Mouse (Mus musculus): ENCODE measurements at regions not wholly inside any gene's neighbourhood (a gene's known extent, or its start where the extent isn't known, plus 50 kb on each side); places are given as distances from the start of the nearest gene placed in this dataset.

DNA sequence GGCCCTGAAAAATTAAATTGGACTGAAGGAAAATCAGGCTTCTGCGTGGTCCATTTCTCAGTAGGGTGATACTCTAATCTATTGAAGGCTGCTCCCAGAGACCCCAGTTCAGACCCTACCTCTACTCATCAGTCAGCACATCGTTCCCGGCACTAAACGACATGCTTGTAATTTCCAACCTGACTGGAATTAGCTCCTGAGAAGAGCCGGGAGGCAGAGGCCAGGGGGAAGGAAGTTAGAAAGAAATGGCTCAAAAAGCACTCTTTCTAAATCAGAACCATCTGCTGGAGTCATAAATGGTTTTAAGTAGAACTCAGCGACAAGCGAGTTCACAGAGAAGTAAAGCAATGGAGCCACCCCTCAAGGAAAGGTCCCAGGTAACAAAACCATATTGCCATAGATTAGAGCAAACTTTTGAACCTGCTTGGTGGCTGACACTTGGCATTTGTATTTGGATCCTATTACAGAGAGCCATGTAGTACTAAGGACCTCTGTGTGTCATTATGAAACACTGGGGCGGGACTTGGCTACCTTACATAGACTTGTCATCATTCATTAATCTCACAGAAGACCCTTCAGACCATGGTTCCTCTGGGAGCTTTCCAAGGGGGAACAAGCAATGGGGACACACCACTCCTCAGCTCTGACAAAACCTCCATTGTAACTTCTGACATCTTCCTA, 189.3 kb upstream of the BC052040 start:
- DNase-seq (ENCODE audit: extremely low spot score in 1 of 2, low spot score in 1 of 2), result no peak

DNA sequence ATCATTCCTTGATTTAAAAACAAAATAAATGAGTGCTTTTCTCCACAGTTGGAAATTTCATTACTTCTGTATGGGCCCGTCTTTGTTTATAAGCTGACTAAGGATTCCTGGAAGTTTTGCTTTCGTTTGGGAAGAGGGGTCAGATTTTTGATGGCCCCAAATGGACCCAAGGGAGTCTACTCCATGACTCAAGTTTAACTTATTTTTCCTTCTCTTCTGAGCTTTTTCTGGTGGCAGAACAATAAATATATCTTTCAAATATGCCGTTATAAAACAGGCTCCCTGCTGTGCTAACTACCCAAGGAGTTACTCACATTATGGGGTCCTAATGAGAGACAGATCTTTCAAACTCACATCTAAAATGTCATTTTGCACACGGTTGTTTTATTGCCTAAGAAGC, 187.4 kb upstream of the BC052040 start:
- DNase-seq (ENCODE audit: extremely low spot score in 1 of 2, low spot score in 1 of 2), result no peak

DNA sequence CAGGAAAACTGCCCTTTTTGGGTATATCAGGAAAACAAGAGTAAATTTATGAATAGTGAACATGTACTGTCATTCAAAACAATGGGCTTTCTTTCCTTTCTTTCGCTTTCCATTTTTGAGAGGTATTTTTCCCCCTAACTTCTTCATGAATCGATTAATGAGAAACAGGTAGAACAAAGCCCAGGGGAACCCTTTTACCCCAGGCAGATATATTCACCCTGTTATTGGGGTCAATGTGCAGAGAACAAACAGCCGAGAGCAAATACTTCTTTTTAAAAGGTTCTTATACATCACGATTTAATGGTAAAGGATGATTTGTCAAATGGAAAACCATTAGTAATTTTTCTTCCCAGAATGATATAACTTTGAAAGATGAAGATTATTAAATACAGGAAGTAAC, 183.0 kb upstream of the BC052040 start:
- no peak for DNase-seq (ENCODE audit: extremely low spot score in 1 of 2, low spot score in 1 of 2)

DNA sequence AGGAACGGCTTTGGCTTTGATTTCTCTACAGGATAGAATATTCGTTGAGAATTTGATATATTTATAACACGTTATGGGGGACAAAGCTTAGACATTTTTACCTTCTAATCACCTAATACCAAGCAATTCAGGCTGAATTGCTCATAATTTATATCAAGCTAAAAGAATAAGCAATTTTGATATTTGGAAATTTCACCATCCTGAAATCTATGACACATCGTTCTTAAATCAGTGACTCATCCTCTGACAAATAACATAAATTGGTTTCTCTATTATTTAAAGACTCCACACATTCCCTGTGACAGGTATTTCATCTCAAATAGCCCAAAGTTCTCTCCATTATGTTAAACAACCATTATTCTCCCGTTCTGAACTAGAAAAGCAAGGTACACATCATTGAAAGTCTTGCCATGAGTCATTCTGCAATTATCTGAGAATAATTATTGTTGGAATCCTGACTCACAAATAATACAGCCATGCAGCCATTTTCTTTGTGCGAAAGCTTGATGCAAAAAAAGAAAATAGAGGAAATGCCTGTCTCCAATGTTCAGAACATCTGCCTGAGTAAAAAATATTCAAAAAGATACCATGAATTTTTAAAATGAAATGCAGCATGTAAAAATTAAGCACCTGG, 182.3 kb upstream of the BC052040 start:
- no peak for DNase-seq (ENCODE audit: extremely low spot score in 1 of 2, low spot score in 1 of 2)

DNA sequence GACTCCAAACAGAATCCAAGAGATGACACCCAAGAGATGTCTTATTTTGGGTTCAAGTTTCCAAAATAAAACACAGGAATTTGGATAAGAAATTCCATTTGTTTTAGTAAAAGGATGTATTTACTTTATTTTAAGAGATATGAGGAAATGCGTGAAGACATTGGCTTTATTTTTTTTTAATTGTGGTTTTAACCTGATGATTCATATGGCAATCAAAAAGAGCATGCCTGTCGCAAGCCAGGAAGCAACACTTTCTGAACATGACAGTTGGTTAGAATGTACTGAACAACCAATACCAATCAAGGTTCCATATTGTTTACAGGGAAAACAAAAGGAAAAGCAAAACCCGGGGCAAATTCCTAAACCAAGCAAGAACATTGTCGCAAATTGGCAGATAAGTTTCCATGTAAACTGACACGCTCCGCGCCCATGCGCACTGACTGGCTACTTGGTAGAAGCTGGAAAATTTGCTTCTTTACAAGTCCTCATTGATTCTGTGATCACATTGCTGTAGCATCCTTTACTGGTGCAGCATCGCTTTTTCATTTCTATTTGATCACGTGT, 181.4 kb upstream of the BC052040 start:
- DNase-seq (ENCODE audit: extremely low spot score in 1 of 2, low spot score in 1 of 2), result no peak

DNA sequence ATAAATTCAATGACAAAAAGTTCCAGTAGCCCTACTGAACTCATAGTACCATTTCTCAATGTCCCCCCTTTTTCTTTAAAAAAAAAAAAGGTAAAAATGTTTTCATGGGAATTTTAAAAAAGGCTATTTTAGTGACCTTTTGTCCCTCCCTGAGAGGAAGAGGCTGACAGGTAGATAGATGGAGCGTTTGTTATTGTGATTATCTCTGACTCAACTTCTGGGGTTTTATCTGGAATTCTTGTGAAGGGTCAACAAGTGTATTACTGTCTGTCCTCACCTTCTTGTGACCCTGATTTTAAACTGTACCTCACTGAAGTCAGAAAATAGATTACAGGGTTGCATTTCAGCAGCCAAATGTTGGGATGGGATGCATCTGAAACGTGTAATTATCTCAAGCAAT, 179.3 kb upstream of the BC052040 start:
- DNase-seq (ENCODE audit: extremely low spot score in 1 of 2, low spot score in 1 of 2), result no peak

DNA sequence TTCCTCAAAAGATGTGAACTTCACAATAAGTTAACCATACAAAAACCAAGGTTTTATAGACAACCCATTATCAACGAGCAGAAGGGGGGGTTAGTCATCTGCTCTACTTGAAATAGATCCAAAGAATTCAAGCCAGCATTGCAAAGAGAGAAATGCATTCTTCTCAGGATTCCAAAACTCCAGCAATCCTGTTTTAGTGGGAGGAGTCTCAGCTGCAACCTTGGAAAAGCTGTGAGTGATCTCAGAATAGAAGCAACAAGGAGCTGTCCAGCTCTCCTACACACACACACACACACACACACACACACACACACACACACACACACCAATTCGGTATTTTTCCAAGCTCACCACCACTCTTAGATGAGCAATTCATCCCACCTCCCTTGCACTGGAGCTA, 149.0 kb upstream of the BC052040 start:
- peak; percentile 19 to 45 for DNase-seq (ENCODE audit: extremely low spot score in 1 of 2, low spot score in 1 of 2)

DNA sequence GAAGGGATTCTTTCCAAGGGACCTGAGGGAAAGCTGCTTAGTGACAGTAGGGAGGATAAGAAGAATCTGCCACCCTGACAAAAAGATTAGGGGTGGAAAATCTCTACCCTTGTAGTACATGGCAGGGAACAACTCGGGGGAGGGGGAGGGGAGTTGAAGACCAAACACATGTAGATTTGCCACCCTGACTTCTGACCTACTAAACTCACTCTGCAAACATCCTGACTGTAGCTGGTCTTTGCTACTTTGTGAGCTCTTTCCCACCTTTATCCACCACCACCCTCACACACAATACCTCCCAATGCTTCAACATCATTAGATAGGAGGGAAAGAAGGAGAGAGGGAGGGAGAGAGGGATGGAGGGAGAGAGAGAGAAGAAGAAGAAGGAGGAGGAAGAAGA, 140.4 kb upstream of the BC052040 start:
- DNase-seq (ENCODE audit: extremely low spot score in 1 of 2, low spot score in 1 of 2), result no peak

DNA sequence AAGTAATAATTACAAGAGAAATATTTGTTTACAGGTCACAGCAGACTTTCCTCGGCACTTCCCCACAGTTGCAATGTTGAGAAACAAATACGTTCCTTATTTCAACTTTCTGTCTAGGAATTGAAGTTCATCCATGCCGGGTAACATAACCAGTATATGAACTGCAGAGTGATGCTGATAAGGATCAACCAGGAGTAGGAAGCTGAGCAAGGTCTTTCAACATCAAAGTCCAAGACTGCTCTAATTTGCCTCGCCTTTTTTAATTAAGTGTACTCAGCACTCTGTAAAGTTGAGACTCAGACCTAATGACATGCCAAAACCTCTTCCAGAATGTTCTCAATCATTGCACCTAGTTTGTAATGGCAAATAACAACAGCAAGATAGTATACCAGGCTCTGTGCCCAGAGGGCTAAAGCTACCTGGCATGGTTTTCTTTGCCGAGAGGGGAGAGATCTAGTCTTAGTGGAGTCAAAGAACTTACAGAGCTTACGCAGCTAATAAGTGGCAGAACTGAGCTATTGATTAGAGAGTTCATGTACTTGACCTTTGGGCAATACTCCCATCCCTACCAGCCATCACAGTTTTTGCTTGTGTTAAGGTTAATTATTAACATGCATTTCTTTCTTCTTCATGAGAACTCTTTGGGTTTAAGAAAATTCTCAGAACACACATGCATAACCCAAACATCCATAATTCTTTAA, 131.6 kb upstream of the BC052040 start:
- DNase-seq (ENCODE audit: extremely low spot score in 1 of 2, low spot score in 1 of 2), result no peak

DNA sequence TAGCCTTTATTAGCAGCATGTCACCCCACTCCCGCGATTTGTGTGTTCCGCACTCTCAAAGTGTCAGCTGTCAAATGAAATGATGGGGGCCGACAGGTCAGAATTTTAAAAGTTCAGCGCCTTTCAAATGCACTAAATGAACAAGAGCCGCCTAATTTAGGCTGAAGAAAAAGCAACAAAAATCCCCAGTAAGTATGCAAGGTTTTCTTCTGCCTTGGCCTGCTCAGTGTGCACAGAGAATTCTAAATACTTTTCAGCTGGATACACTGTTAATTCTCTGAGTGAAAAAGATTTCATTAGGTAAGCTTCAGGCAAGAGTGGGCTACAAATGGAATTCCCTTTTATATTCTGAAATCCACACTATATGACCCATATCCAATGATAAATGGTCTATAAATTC, 125.9 kb upstream of the BC052040 start:
- no peak for DNase-seq (ENCODE audit: extremely low spot score in 1 of 2, low spot score in 1 of 2)

DNA sequence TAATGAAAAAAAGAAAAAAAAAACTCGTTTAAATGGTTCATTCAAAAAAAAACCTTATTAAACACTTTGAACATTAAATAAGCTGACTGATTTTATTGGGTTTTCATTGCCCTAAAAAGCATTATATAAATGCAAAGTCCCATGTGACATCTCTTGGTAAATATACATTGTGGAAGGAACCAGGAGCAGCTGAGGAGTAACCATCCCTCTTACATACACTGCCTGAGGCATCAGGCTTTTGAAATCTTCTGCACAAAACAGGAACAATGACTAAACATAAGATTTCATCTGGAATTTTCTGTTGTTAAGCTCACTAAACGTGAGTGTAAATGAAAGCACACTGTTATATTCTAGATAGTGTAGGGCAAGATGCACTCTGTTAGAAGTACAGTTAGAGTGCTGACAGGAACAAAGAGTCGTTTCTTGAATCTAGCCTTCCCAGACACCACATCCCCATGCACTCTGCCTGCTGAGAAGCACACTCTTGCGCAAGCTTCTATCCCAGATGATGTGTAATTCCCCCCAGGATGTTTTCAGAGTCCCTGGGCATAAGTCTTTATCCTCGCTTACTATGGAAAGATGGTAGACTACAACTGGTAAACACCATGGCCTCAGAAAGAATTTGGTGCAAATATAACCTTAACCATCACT, 125.0 kb upstream of the BC052040 start:
- DNase-seq (ENCODE audit: extremely low spot score in 1 of 2, low spot score in 1 of 2), result no peak

DNA sequence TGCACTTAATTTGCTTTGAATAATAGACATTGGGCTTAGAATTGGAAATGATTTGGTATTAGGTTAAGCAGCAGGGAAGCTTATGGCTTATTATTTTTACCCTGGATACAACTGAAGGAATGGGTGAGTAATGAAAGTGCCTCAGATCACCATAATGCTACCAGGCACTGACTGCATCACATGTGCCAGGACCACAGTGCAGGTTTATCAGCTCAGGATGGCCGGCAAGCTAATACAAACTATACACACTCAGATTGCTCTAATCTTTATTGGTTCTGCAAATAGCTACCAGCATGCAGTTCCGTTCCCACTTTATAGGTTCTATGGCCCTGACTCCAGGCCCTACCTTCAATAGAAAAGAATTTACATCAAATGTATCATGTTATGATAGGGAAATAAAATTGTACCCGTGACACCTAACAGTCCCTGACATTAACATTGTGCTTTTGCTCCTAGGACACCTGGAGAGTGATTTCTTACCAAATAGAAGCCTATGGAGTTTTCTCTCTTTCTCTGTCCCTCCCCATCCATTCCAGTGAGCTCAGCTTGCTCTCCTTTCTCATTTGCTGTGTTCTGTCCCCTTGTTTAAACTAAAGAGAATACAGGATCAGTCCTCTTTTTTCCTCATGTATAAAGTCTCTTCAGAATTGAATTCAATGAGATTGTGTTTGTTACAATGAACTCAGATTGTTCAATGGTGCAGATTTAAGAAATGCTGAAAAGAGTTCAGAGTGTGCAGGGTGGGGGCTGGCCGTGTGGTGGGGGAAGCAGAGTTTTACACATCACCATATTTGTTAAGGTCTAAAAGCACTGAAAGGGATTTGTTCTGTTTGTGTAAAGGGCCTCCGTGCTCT, 121.3 kb upstream of the BC052040 start:
- no peak for DNase-seq (ENCODE audit: extremely low spot score in 1 of 2, low spot score in 1 of 2)

DNA sequence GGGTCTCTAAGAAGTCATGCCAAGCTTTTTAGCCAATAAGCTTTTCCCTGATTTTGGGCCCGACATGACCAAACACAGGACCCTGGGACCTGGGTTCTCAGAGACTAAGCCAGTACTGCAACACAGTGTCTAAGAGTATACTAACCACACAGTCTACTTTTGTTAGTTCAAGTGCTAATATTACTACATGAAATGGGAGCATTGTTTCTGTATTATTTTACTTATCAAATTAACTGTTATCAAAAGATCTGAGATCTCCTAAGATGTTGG, 120.7 kb upstream of the BC052040 start:
- no peak for DNase-seq (ENCODE audit: extremely low spot score in 1 of 2, low spot score in 1 of 2)

DNA sequence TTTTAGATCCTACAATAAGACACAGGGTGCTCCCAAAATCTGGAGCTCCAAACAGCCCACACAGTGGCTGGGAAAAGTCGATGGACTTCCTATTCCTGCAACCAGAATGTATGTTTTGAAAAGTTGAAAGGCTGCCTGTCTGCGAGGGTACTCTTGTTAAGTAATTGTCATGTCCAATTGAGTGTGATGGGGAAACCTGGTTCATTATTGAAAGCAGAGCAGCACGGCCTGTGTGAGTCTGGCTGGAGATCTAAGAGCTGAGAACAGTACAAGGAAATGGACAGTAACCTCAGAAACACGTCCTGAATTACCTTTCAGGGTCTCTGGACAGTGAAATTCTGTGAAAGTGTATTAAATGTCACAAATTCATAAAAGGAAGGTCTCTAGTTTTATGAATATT, 115.3 kb upstream of the BC052040 start:
- DNase-seq (ENCODE audit: extremely low spot score in 1 of 2, low spot score in 1 of 2), result no peak

DNA sequence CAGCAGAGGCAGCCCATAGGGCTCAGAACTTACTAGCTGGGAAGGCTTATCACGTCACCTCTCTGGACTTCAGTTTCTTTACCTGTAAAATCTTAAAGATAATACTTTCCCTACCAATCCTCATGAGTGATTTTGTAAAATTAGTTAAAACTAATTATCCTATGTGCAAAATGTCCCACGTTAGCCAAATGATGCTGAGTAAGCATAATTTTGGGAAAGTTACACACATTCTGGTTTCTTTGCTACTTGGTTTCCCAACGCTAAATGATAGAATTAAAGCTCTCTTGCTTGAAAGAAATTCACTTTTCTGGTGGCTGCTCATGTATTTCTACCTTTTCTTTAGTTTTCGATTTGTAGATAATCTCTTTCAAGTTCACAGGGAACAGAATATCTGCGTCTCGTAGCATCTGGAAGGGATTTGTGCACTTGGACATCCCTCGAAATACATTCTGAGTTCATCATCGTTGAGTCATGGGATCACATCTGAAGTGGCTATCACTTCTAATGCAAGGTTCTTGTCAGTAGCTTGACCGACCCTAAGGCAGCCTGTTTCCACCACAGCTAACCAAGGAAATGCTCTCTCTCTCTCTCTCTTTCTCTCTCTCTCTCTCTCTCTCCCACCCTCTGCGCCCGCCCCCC, 114.3 kb upstream of the BC052040 start:
- no peak for DNase-seq (ENCODE audit: extremely low spot score in 1 of 2, low spot score in 1 of 2)

DNA sequence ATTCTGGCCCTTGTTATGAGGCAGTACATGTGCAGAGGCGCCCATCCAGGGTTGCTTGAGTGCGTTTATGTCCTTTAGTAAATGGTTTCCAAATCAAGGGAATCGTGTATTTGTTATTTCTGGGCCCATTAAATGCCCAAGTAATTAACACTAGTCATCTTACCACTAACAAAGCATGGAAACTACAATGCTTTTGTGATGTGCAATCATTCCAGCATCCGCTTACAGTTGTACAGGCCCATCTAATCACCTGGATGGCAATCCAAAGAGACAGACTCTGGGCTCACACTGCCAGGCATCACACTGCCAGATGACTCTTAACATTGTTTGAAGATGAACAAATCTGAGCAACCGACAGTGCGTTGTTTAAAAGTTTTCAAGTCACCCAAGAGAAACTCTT, 113.6 kb upstream of the BC052040 start:
- no peak for DNase-seq (ENCODE audit: extremely low spot score in 1 of 2, low spot score in 1 of 2)

DNA sequence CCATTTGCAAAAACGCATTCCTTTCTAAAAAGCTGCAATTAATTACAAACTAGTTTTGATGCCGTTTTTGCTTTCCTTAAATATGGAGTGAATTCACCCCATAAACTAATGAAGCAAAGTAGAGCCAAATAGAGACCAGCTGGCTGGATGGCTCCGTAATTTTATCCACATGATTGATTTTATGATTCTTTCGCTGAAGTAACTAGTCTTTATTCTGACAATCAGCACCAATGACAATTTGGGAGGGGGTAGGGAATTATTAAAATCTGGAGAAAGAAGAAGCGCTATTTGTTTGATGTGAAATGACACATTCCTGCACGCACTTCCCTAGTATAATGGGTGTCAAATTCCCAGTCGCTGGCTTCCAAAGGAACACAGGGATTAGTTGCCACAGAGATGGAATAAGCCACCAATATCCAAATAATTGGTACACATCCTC, 113.0 kb upstream of the BC052040 start:
- no peak for DNase-seq (ENCODE audit: extremely low spot score in 1 of 2, low spot score in 1 of 2)

DNA sequence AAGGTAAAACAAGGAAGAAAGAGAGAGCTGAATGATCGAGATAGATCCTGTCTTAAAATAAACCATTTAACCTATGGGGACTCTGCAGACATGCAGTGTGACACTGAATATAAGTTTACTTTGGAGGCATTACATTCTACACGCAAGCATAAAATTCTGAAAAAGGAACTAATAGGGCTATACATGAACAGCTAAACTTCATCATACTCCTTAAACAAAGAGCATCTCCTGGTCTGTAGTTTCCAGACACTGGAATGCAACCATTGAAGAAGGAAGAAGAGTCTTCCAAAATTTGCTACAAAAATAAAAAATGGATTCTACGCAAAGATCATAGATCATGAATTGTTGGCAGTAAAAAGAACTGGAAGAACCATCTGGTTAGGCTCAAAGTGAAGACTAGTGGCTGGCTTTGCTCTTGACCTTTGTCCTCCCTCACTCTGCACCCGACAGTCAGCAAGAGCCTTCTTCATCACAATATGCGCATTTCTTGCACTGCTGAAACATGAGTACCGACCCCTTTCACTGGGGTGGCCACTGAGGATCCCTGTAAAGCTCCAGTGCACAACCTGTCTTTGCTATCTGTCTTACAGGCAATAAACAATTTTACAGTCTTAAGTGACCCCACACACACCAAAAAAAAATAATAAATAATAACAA, 112.2 kb upstream of the BC052040 start:
- no peak for DNase-seq (ENCODE audit: extremely low spot score in 1 of 2, low spot score in 1 of 2)

DNA sequence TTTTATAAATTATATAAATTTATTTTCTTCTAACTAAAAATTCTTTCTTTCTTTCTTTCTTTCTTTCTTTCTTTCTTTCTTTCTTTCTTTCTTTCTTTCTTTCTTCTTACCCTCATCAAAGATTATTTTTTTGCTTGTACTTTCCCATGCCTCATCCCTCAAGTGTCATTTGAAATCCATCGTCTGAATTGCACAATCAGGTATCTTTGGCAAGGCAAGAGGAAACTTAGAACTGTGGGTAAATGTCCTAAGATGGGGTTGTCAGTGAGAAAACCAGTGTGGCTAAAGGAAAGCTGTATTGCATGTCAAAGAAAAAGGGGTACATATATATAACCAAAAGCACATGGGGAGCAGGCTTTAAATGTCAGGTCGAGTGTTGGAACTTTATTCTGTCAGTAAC, 109.1 kb upstream of the BC052040 start:
- no peak for DNase-seq (ENCODE audit: extremely low spot score in 1 of 2, low spot score in 1 of 2)

Measured in frontal cortex, adult 2 months (tissue).